Mouse (Mus musculus) kidney, embryonic 16.5 days (tissue): ENCODE results near the gene Nudt13. TPM values are rescaled to one million over a fixed set of nuclear protein-coding genes. Genes with fewer than 3 reads are reported as not detected.

ENCODE experiments used
- polyA plus RNA-seq: library from polyadenylated mRNA; unstranded; fragments of >200 nt; fragmentation: Nextera tagmentation; extraction: Ambion mirVana; gene quantifications from 2 replicates; pipeline ENCODE4 v1.2.1, GENCODE M21; 2015

Nudt13 gene
- polyA plus RNA-seq, 1 experiment from 2014 or later = 13.9 TPM

Other genes with a start within 250 kb of the Nudt13 start
- gene Saysd1, start 156.2 kb upstream of the Nudt13 start, polyA plus RNA-seq = 13.4 and 13.6 TPM in 2 replicates
- gene Kcnk5, start 112.9 kb upstream of the Nudt13 start, polyA plus RNA-seq = 21.9 and 22.7 TPM in 2 replicates
- gene Kcnk16, start 25.5 kb upstream of the Nudt13 start, polyA plus RNA-seq = not detected in 2 replicates
- gene Ecd, start 53.4 kb downstream of the Nudt13 start, polyA plus RNA-seq = 60.9 and 61.9 TPM in 2 replicates
- gene Fam149b, start 53.5 kb downstream of the Nudt13 start, polyA plus RNA-seq = 36.9 TPM in 2 replicates
- gene Dnajc9, start 94.2 kb downstream of the Nudt13 start, polyA plus RNA-seq = 173 and 184 TPM in 2 replicates
- 90.7 and 95.7 TPM in 2 replicates for gene Mrps16, start 98.9 kb downstream of the Nudt13 start, polyA plus RNA-seq
- 1.0 and 1.2 TPM in 2 replicates for gene Cfap70, start 157.5 kb downstream of the Nudt13 start, polyA plus RNA-seq
- gene Anxa7, start 185.4 kb downstream of the Nudt13 start, polyA plus RNA-seq = 42.1 and 46.3 TPM in 2 replicates
- 0.55 TPM in 2 replicates for gene Mss51, start 202.2 kb downstream of the Nudt13 start, polyA plus RNA-seq